Mouse (Mus musculus): Measurements from ENCODE around the gene Mien1. TPM values are rescaled to one million over a fixed set of nuclear protein-coding genes. Genes with fewer than 3 reads are reported as not detected.

Mien1 gene
- total RNA-seq (2023) = 10 to 100 TPM; 55.1 to 60.0 TPM

GRCm38 (mm10) chr11:98438331-98439158 lies at the start of gene Mien1:
Mien1 (minus strand) TSS chr11:98438991.

GRCm38 (mm10) chr11:98446213-98446561 lies 7.4 kb upstream of the Mien1 start, which contains the start of gene Grb7:
Grb7 (plus strand) TSS chr11:98446394.

GRCm38 (mm10) chr11:98412273-98412796 lies 26.5 kb downstream of the Mien1 start, which contains the start of gene Erbb2:
Erbb2 (plus strand) TSS chr11:98412470.

GRCm38 (mm10) chr11:98400161-98400726 lies 38.5 kb downstream of the Mien1 start, which contains the start of gene Pgap3:
Pgap3 (minus strand) TSS chr11:98400490.

Other genes starting within 250 kb of the Mien1 start
- gene Med1, start 245.7 kb downstream of the Mien1 start, total RNA-seq (2023) = 10 to 100 TPM; 48.0 to 52.5 TPM
- 10 to 100 TPM; 71.2 to 74.7 TPM for gene Cdk12, start 235.9 kb downstream of the Mien1 start, total RNA-seq (2023)
- not detected for gene Neurod2, start 109.3 kb downstream of the Mien1 start, total RNA-seq (2023)
- not detected for gene Ppp1r1b, start 90.6 kb downstream of the Mien1 start, total RNA-seq (2023)
- 10 to 100 TPM; 69.1 to 91.2 TPM for gene Stard3, start 80.6 kb downstream of the Mien1 start, total RNA-seq (2023)
- not detected for gene Tcap, start 55.2 kb downstream of the Mien1 start, total RNA-seq (2023)
- not detected for gene Pnmt, start 52.5 kb downstream of the Mien1 start, total RNA-seq (2023)
- gene Pgap3, start 38.5 kb downstream of the Mien1 start, total RNA-seq (2023) = 1 to 10 TPM; 4.0 to 4.1 TPM
- gene Erbb2, start 26.5 kb downstream of the Mien1 start, total RNA-seq (2023) = 1 to 10 TPM; 3.2 to 4.6 TPM
- gene Grb7, start 7.4 kb upstream of the Mien1 start, total RNA-seq (2023) = not detected
- 10 to 100 TPM; 19.1 to 27.8 TPM for gene Ikzf3, start 107.0 kb upstream of the Mien1 start, total RNA-seq (2023)
- gene Zpbp2, start 112.1 kb upstream of the Mien1 start, total RNA-seq (2023) = 1 to 10 TPM in 1 of 2 experiments, not detected in 1; 3.4 TPM
- 10 to 100 TPM; 10.9 to 11.8 TPM for gene Ormdl3, start 148.4 kb upstream of the Mien1 start, total RNA-seq (2023)
- gene Lrrc3c, start 159.3 kb upstream of the Mien1 start, total RNA-seq (2023) = not detected
- gene Gm12355, start 186.7 kb upstream of the Mien1 start, total RNA-seq (2023) = 10 to 100 TPM; 15.7 to 17.2 TPM
- not detected for gene Gsdma3, start 187.4 kb upstream of the Mien1 start, total RNA-seq (2023)
- not detected for gene Gsdma2, start 207.8 kb upstream of the Mien1 start, total RNA-seq (2023)
- under 1 TPM in 1 of 2 experiments, not detected in 1; 0.24 TPM for gene Gsdma, start 225.4 kb upstream of the Mien1 start, total RNA-seq (2023)
- 10 to 100 TPM; 55.3 to 60.4 TPM for gene Psmd3, start 243.6 kb upstream of the Mien1 start, total RNA-seq (2023)